Mouse (Mus musculus) C2C12 (cell line): Measurements from ENCODE around the gene Pef1.

Source experiments
- CTCF ChIP-seq: IDR thresholded peaks from one replicate; pipeline ENCODE4 v1.5.1; 2011; ENCODE audit not compliant: control insufficient read depth, insufficient read depth, insufficient read length
- MYOG ChIP-seq: IDR thresholded peaks from one replicate; pipeline ENCODE4 v1.6.1; 2011; ENCODE audit not compliant: control insufficient read depth, insufficient read length; ENCODE audit errors: extremely low read depth
- USF1 ChIP-seq: IDR thresholded peaks from one replicate; pipeline ENCODE4 v1.6.1; 2011; ENCODE audit warnings: low read depth, mild to moderate bottlenecking, control low read depth, moderate library complexity

- TF ChIP-seq MYOG = no peak
- TF ChIP-seq CTCF = no peak
- TF ChIP-seq USF1 = no peak
Observed at GRCm38 (mm10) chr4:130128907-130129306, 26.5 kb downstream of the Pef1 start.
